Mouse (Mus musculus) liver, embryonic 14.5 days (tissue): ENCODE results near the gene Pepd.

Experiments used
- CTCF ChIP-seq: IDR thresholded peaks from 2 replicates; pipeline ENCODE4 v1.5.1; 2016; ENCODE audit warnings: antibody characterized with exemption, low read depth, control low read depth
- EP300 ChIP-seq: IDR thresholded peaks from 2 replicates; pipeline ENCODE4 v1.6.1; 2016; ENCODE audit warnings: antibody characterized with exemption, low read depth

DNA sequence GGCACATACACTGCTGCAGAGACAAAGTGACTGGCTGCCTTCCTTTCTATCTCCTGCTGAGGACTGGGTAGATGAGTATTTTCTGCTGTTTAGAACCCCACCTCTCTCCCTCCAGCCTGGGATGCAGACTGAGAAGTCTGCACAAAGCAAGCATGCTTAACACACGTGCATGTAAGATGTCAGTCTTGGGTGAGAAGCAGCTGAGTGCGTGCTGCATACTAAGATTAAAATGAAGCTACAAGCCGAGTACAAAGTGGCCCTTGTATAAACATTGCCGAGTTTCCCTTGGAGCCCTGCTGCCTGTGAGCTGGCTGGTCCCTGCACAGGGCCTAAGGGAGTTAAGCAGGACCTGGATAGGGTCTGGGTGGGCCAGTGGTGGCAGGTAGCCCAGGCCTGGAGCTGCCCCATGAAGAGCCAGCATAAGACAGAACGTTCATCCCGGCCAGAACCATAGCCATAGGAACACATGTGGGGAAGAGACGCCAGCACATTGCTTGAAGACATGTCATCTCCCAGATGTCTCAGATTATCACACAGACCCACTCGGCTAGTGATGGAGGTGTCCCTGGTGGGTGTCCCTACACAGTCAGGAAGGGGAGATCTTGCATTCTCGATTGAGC is 115.7 kb downstream of the Pepd start:
- TF ChIP-seq CTCF (no peak), EP300 (no peak)
